Mouse (Mus musculus): ENCODE results near the gene Cd27. TPM values are rescaled to one million over a fixed set of nuclear protein-coding genes. Genes with fewer than 3 reads are reported as not detected.

Cd27 gene
- total RNA-seq, 2 experiments from 2014 or later: 0.37 to 0.55 TPM

Small RNA genes lying within 50 kb of the gene (microRNA-seq; reads per million reads assigned to microRNA genes)
- 1.4 to 1.7 reads per million in 2 experiments for gene Mir3098
- 0 reads per million in 2 experiments for gene Mir8113

Other genes with a start within 250 kb of the Cd27 start
- gene Pianp, start 240.3 kb downstream of the Cd27 start, total RNA-seq (2021): 1 to 10 TPM; 1.7 to 2.0 TPM
- gene Zfp384, start 227.9 kb downstream of the Cd27 start, total RNA-seq (2021): 10 to 100 TPM; 27.7 to 29.3 TPM
- gene Ing4, start 197.2 kb downstream of the Cd27 start, total RNA-seq (2021): 10 to 100 TPM; 41.8 to 47.3 TPM
- gene Acrbp, start 187.3 kb downstream of the Cd27 start, total RNA-seq (2021): 1 to 10 TPM; 2.1 to 2.8 TPM
- under 1 TPM; 0.37 to 0.53 TPM for gene Lpar5, start 169.1 kb downstream of the Cd27 start, total RNA-seq (2021)
- gene Chd4, start 141.0 kb downstream of the Cd27 start, total RNA-seq (2021): 100 to 1,000 TPM; 170 to 183 TPM
- gene Nop2, start 105.1 kb downstream of the Cd27 start, total RNA-seq (2021): 10 to 100 TPM; 23.7 to 25.3 TPM
- 10 to 100 TPM; 13.0 to 17.8 TPM for gene Iffo1, start 91.8 kb downstream of the Cd27 start, total RNA-seq (2021)
- gene Gapdh, start 70.5 kb downstream of the Cd27 start, total RNA-seq (2021): 1,000 to 10,000 TPM; 3,414 to 3,559 TPM
- gene Ncapd2, start 45.3 kb downstream of the Cd27 start, total RNA-seq (2021): 10 to 100 TPM; 42.3 to 51.8 TPM
- gene Mrpl51, start 45.2 kb downstream of the Cd27 start, total RNA-seq (2021): 100 to 1,000 TPM; 272 to 283 TPM
- 1 to 10 TPM; 8.1 to 9.1 TPM for gene Vamp1, start 21.5 kb downstream of the Cd27 start, total RNA-seq (2021)
- gene Tapbpl, start 5.2 kb downstream of the Cd27 start, total RNA-seq (2021): 1 to 10 TPM; 2.8 to 4.4 TPM
- not detected for gene Tuba3a, start 49.0 kb upstream of the Cd27 start, total RNA-seq (2021)
- 10 to 100 TPM; 42.8 to 49.4 TPM for gene Ltbr, start 76.9 kb upstream of the Cd27 start, total RNA-seq (2021)
- under 1 TPM; 0.97 to 0.98 TPM for gene Scnn1a, start 83.6 kb upstream of the Cd27 start, total RNA-seq (2021)
- gene Tnfrsf1a, start 112.4 kb upstream of the Cd27 start, total RNA-seq (2021): 10 to 100 TPM; 73.7 to 77.8 TPM
- not detected for gene Plekhg6, start 143.8 kb upstream of the Cd27 start, total RNA-seq (2021)